Mouse (Mus musculus) heart, adult 2 months (tissue): ENCODE results near the gene Ccnl2.

Experiments
- CTCF ChIP-seq: fragments of 200-600 bp; IDR thresholded peaks from 2 replicates; pipeline ENCODE4 v1.8.1; 2022; ENCODE audit warnings: antibody characterized with exemption, mild to moderate bottlenecking, moderate library complexity
- POLR2A ChIP-seq: fragments of 200-500 bp; IDR thresholded peaks from 2 replicates; pipeline ENCODE4 v1.6.1; 2011; ENCODE audit warnings: mild to moderate bottlenecking, low read depth, low read length, control low read depth; ENCODE audit not compliant: insufficient read depth

DNA sequence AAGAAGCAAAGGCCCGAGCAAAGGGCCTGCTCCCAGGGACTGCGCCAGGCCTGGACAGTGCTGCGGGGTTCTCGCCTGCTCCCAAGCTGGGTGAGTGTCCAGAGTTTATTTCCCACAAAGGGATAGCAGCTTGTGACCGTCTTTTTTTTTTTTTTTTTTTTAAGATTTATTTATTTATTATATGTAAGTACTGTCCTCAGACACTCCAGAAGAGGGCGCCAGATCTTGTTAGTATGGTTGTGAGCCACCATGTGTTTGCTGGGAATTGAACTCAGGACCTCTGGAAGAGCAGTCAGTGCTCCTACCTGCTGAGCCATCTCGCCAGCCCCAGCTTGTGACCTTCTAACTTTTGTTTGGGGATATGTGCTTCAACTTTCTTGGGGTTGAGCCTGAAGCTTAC is 8.7 kb downstream of the Ccnl2 start:
- TF ChIP-seq CTCF, result peak; percentile 62
- no peak for TF ChIP-seq POLR2A
